Comparison of ENCODE assay signal across 33 mouse cellular contexts in the genomic region with DNA sequence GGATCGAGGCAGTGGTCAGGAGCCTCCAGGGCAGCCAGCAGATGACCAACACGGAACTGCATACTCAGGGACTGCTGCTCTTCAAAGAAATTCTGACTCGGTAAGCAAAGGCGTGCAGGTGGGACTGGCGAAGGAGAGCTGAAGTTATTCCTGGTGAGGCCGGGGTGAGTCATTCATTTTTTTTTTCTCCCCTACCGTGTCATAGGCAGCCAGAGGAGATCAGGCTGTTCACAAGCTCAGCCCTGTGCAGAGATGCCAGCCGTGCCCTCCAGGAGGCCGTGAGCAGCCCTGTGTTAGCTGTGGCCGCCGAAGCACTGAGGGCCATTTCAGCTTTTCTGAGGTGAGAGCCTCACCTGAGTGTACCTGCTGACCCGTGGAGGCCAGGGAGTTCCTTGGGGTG. TPM values are rescaled to one million over a fixed set of nuclear protein-coding genes. Genes with fewer than 3 reads are reported as not detected.
DNase-seq lines count a peak whose midpoint lies in the region; TF ChIP-seq lines count a peak whose summit lies in the region.
"Had no signal": no experiment of that assay in that cellular context is flagged by ENCODE, and none has a peak within 500 bp of the region (broad histone marks: within the 10 kb centered on the region; RNA-seq: fewer than 3 reads in every experiment).

No protein-coding gene starts in this region.

- peak; percentile 59; the same call in 1 of the 2 replicates for TF ChIP-seq POLR2A in cortical plate, adult 2 months (IDR thresholded peaks at IDR 0.05; ENCODE audit: extremely low read depth, insufficient read depth, low read length)

- 0 out of 2 replicates have a peak overlapping the region, but pooled peaks have one; percentile 54 for H3K27ac ChIP-seq in gastrocnemius, adult 2 months
- H3K27ac ChIP-seq in cortical plate, adult 2 months (ENCODE audit: insufficient read depth, low read length) = peak overlapping the region; percentile 78
- H3K27ac ChIP-seq: embryonic facial prominence, embryonic 10.5 days; forebrain, embryonic 12.5 days; hindbrain, embryonic 15.5 days; intestine, embryonic 15.5 days; midbrain, embryonic 13.5 days; neural tube, embryonic 13.5 days had no signal

- peaks cover 4% of the 10 kb centered on the region for H3K4me1 ChIP-seq in cortical plate, adult 2 months (ENCODE audit: control insufficient read depth, insufficient read depth, low read length)
- H3K4me1 ChIP-seq: forebrain, embryonic 12.5 days; hindbrain, embryonic 15.5 days; intestine, embryonic 15.5 days; midbrain, embryonic 13.5 days; neural tube, embryonic 13.5 days had no signal

- TF ChIP-seq CTCF in gastrocnemius, adult 2 months (IDR thresholded peaks at IDR 0.05) = peak; percentile 10; the same call in 1 of the 2 replicates
- TF ChIP-seq CTCF in cortical plate, adult 2 months (IDR thresholded peaks at IDR 0.05; ENCODE audit: extremely low read depth, insufficient read depth, low read length) = no peak

- DNase-seq in gastrocnemius, adult 2 months = peak; percentile 30
- no peak for DNase-seq in gastrocnemius, postnatal 10 days
- DNase-seq in right cerebral cortex, adult 18-20 months = peak; percentile 77
- no peak for DNase-seq in right cerebral cortex, postnatal 4 days
- DNase-seq in adrenal gland, postnatal 14 days = peak; percentile 44
- no peak for DNase-seq in ovary, postnatal 14 days (ENCODE audit: low spot score)
- DNase-seq in embryo, embryonic 11 days = no peak
- DNase-seq: cerebellum, adult 11-12 months; cerebellum, postnatal 14 days; heart, adult 18-20 months; heart, postnatal 4 days; kidney, adult 9 months; kidney, postnatal 36 days; layer of hippocampus, adult 9-11 months; liver; thymus, postnatal 4 days had no signal

- intact Hi-C loops in gastrocnemius, adult 2 months (cut with DNase I) = no loop called here

- no peak overlapping the region for H3K4me3 ChIP-seq in gastrocnemius, adult 2 months
- H3K4me3 ChIP-seq in cortical plate, adult 2 months (ENCODE audit: insufficient read depth, low read length) = no peak overlapping the region
- H3K4me3 ChIP-seq: embryonic facial prominence, embryonic 10.5 days; forebrain, embryonic 12.5 days; hindbrain, embryonic 15.5 days; intestine, embryonic 15.5 days; midbrain, embryonic 13.5 days; neural tube, embryonic 13.5 days had no signal

RNA-seq across cellular contexts. Expression of a gene that starts 16.3 kb away (rescaled TPM):
- total RNA-seq in gastrocnemius, adult 2 months (2021) = not detected
- under 1 TPM; 0.23 to 0.36 TPM for total RNA-seq in gastrocnemius, postnatal 10 days (2021)
- total RNA-seq in adrenal gland, postnatal 14 days (2021) = 1.8 and 2.1 TPM in 2 replicates
- polyA plus RNA-seq in cortical plate, adult 2 months (2012; rRNA removed) = 6.1 and 7.9 TPM in 2 replicates
- total RNA-seq: heart, adult 18-20 months; heart, postnatal 4 days; megakaryocyte progenitor cell, adult 5-6 weeks had no signal
- polyA plus RNA-seq: activated CD4-positive, CD25-positive, alpha-beta regulatory T cell, adult 4 months; CD4-positive, CD25-positive, alpha-beta regulatory T cell, adult 4 months; heart, embryonic 14.5 days; intestine, embryonic 15.5 days; liver, embryonic 16.5 days; lung, postnatal 0 days had no signal

RNA-seq across cellular contexts. Expression of a gene that starts 27.2 kb away (rescaled TPM):
- total RNA-seq in gastrocnemius, adult 2 months (2021) = not detected
- not detected for total RNA-seq in gastrocnemius, postnatal 10 days (2021)
- total RNA-seq in adrenal gland, postnatal 14 days (2021) = not detected in 2 replicates
- polyA plus RNA-seq in cortical plate, adult 2 months (2012; rRNA removed) = not detected in 2 replicates
- total RNA-seq: ES-E14; gastrocnemius, adult 18-20 months; heart, adult 18-20 months; heart, postnatal 4 days; left cerebral cortex, postnatal 25 days; megakaryocyte progenitor cell, adult 5-6 weeks had no signal
- polyA plus RNA-seq: activated CD4-positive, CD25-positive, alpha-beta regulatory T cell, adult 4 months; CD4-positive, CD25-positive, alpha-beta regulatory T cell, adult 4 months; embryonic facial prominence, embryonic 10.5 days; forebrain, embryonic 12.5 days; heart, embryonic 14.5 days; hindbrain, embryonic 15.5 days; intestine, embryonic 15.5 days; liver, embryonic 16.5 days; lung, postnatal 0 days; midbrain, embryonic 13.5 days; neural tube, embryonic 13.5 days; small intestine, adult 2 months had no signal

RNA-seq across cellular contexts. Expression of a gene that starts 38.7 kb away (rescaled TPM):
- total RNA-seq in gastrocnemius, adult 2 months (2021) = 10 to 100 TPM; 44.4 to 61.4 TPM
- 10 to 100 TPM; 50.0 to 54.5 TPM for total RNA-seq in gastrocnemius, postnatal 10 days (2021)
- 79.0 and 82.3 TPM in 2 replicates for total RNA-seq in adrenal gland, postnatal 14 days (2021)
- polyA plus RNA-seq in cortical plate, adult 2 months (2012; rRNA removed) = 133 and 137 TPM in 2 replicates

RNA-seq across cellular contexts. Expression of a gene that starts 41.6 kb away (rescaled TPM):
- total RNA-seq in gastrocnemius, adult 2 months (2021) = 10 to 100 TPM; 11.8 to 12.4 TPM
- 10 to 100 TPM; 31.0 to 33.5 TPM for total RNA-seq in gastrocnemius, postnatal 10 days (2021)
- 6.6 and 12.1 TPM in 2 replicates for total RNA-seq in adrenal gland, postnatal 14 days (2021)
- 16.3 and 16.5 TPM in 2 replicates for polyA plus RNA-seq in cortical plate, adult 2 months (2012; rRNA removed)

RNA-seq across cellular contexts. Expression of a gene that starts 52.5 kb away (rescaled TPM):
- 10 to 100 TPM; 14.5 to 20.8 TPM for total RNA-seq in gastrocnemius, adult 2 months (2021)
- 10 to 100 TPM; 18.5 to 20.7 TPM for total RNA-seq in gastrocnemius, postnatal 10 days (2021)
- 68.4 and 74.8 TPM in 2 replicates for total RNA-seq in adrenal gland, postnatal 14 days (2021)
- polyA plus RNA-seq in cortical plate, adult 2 months (2012; rRNA removed) = 126 and 134 TPM in 2 replicates

Comparison
In these comparisons a context has a peak if more than half of its experiments do, and no peak if none do; other contexts are left out.
1. DNase-seq: peak in gastrocnemius, adult 2 months (single experiment), right cerebral cortex, adult 18-20 months (single experiment) and adrenal gland, postnatal 14 days (single experiment); none in gastrocnemius, postnatal 10 days (single experiment), right cerebral cortex, postnatal 4 days (single experiment), ovary, postnatal 14 days (single experiment) and embryo, embryonic 11 days (single experiment).